Mouse (Mus musculus): ENCODE measurements at regions not wholly inside any gene's neighbourhood (a gene's known extent, or its start where the extent isn't known, plus 50 kb on each side); places are given as distances from the start of the nearest gene placed in this dataset.

GRCm38 (mm10) chr1:76362106-76362505 lies 816.0 kb downstream of the Slc4a3 start:
- TF ChIP-seq CTCF (IDR thresholded peaks at IDR 0.05; ENCODE audit: low read depth) (no peak), EP300 (IDR thresholded peaks at IDR 0.05; ENCODE audit: low read depth) (no peak)

Data from heart, postnatal 0 days (tissue).